Mouse (Mus musculus) lung, postnatal 10 days (tissue): ENCODE data around the gene 2610042L04Rik.
"Not testable (repeated sequence)": the region's sequence is repeated elsewhere in the genome, so short reads cannot be mapped to it uniquely, and the experiment has no call there.

Source experiments
- DNase-seq: peaks from one replicate; pipeline ENCODE4 v3.0.0; 2021

Gene 2610042L04Rik

GRCm38 (mm10) chr14:4334476-4335080 is at the start of gene 2610042L04Rik:
Gene 2610042L04Rik, plus strand, starts transcription at chr14:4334763.
- not testable (repeated sequence) for DNase-seq

- not testable (repeated sequence) for DNase-seq
Measured at GRCm38 (mm10) chr14:4316983-4317382, 17.6 kb upstream of the 2610042L04Rik start, which contains the start of gene Gm3149. Gene Gm3149, plus strand, starts transcription at chr14:4317283.

- DNase-seq: not testable (repeated sequence)
Measured at GRCm38 (mm10) chr14:4335506-4335905, 943 bp downstream of the 2610042L04Rik start.

- DNase-seq: not testable (repeated sequence)
Measured at GRCm38 (mm10) chr14:4368991-4369390, 34.4 kb downstream of the 2610042L04Rik start.

GRCm38 (mm10) chr14:4369691-4370090 is 35.1 kb downstream of the 2610042L04Rik start:
- not testable (repeated sequence) for DNase-seq

- DNase-seq: not testable (repeated sequence)
Measured at GRCm38 (mm10) chr14:4377871-4378270, 43.3 kb downstream of the 2610042L04Rik start.

- not testable (repeated sequence) for DNase-seq
Measured at GRCm38 (mm10) chr14:4385606-4386005, 51.0 kb downstream of the 2610042L04Rik start.

- DNase-seq: not testable (repeated sequence)
Measured at GRCm38 (mm10) chr14:4392841-4393530, 58.4 kb downstream of the 2610042L04Rik start.

- DNase-seq: not testable (repeated sequence)
Measured at GRCm38 (mm10) chr14:4397226-4397625, 62.7 kb downstream of the 2610042L04Rik start, which contains the start of gene Gm3159. Gene Gm3159, plus strand, starts transcription at chr14:4397526.

- not testable (repeated sequence) for DNase-seq
Measured at GRCm38 (mm10) chr14:4398624-4399023, 64.1 kb downstream of the 2610042L04Rik start.

GRCm38 (mm10) chr14:4400115-4400789 is 65.7 kb downstream of the 2610042L04Rik start:
- DNase-seq: not testable (repeated sequence)

- DNase-seq: not testable (repeated sequence)
Measured at GRCm38 (mm10) chr14:4401245-4401644, 66.7 kb downstream of the 2610042L04Rik start.

GRCm38 (mm10) chr14:4403840-4404239 is 69.3 kb downstream of the 2610042L04Rik start:
- not testable (repeated sequence) for DNase-seq
